In genomic region chr9:60790282-60790681, GRCm38 (mm10) we compare ENCODE assay signal across 16 mouse cellular contexts. TPM values are rescaled to one million over a fixed set of nuclear protein-coding genes. Genes with fewer than 3 reads are reported as not detected.
"Had no signal": no experiment of that assay in that cellular context is flagged by ENCODE, and none has a peak within 500 bp of the region (broad histone marks: within the 10 kb centered on the region; RNA-seq: fewer than 3 reads in every experiment).

No protein-coding gene starts in this region.

- H3K27me3 ChIP-seq: lung, embryonic 15.5 days; midbrain, embryonic 13.5 days; neural tube, embryonic 12.5 days had no signal

- H3K4me3 ChIP-seq: liver, embryonic 13.5 days; liver, embryonic 15.5 days; lung, embryonic 15.5 days; megakaryocyte, embryonic 14.5 days; midbrain, embryonic 13.5 days; midbrain, embryonic 15.5 days; neural tube, embryonic 12.5 days had no signal

- H3K9ac ChIP-seq: liver, embryonic 13.5 days; liver, embryonic 15.5 days; liver, postnatal 0 days; lung, embryonic 15.5 days; midbrain, embryonic 13.5 days; midbrain, embryonic 15.5 days; neural tube, embryonic 12.5 days had no signal

- H3K4me2 ChIP-seq: liver, embryonic 13.5 days; liver, embryonic 15.5 days; lung, embryonic 15.5 days; midbrain, embryonic 11.5 days; midbrain, embryonic 13.5 days; midbrain, embryonic 15.5 days; neural tube, embryonic 12.5 days had no signal

- ATAC-seq: liver, postnatal 0 days; midbrain, embryonic 13.5 days; midbrain, embryonic 15.5 days had no signal

- DNase-seq: liver, embryonic 13.5 days; liver, postnatal 0 days; right cerebral cortex, postnatal 14 days; spleen, adult 18-20 months; thymus, adult 18-20 months; thymus, postnatal 14 days; thymus, postnatal 36 days had no signal

- H3K36me3 ChIP-seq: liver, embryonic 13.5 days; liver, embryonic 15.5 days; lung, embryonic 15.5 days; midbrain, embryonic 13.5 days; midbrain, embryonic 15.5 days; neural tube, embryonic 12.5 days had no signal

- H3K9me3 ChIP-seq: liver, embryonic 13.5 days; liver, embryonic 15.5 days; lung, embryonic 15.5 days; megakaryocyte, embryonic 14.5 days; midbrain, embryonic 13.5 days; midbrain, embryonic 15.5 days; neural tube, embryonic 12.5 days had no signal

- H3K27ac ChIP-seq: liver, embryonic 13.5 days; liver, embryonic 15.5 days; lung, embryonic 15.5 days; macrophage; midbrain, embryonic 13.5 days; midbrain, embryonic 15.5 days; neural tube, embryonic 12.5 days had no signal

RNA-seq across cellular contexts. Expression of gene Uaca, which starts 4.1 kb away (rescaled TPM):
- total RNA-seq: monocyte, adult 5-6 weeks had no signal
